Mouse (Mus musculus) adrenal gland (tissue): ENCODE data around the gene Hic2.

Experiments
- intact Hi-C: fragments of 180-260 bp; cut with DNase I; formaldehyde crosslinking; loops from one replicate; pipeline ENCODE4 v1.15.1; 2025

Gene Hic2

GRCm38 (mm10) chr16:17275721-17276120, 42.3 kb downstream of the Hic2 start, which contains the start of gene Tmem191c:
Tmem191c (plus strand) TSS chr16:17276077.
- intact Hi-C loops: loop anchor here (2.0 kb wide), 1 partner anchor 67 kb away; the partner anchor contains the start of gene Rimbp3

- intact Hi-C loops: no loop called here
Measured at GRCm38 (mm10) chr16:17276164-17277151, 43.1 kb downstream of the Hic2 start.

- intact Hi-C loops: no loop called here
Measured at GRCm38 (mm10) chr16:17277342-17278211, 44.2 kb downstream of the Hic2 start.

- intact Hi-C loops: loop anchor here (5.0 kb wide), 1 partner anchor 148 kb away; the partner anchor contains the start of gene Sdf2l1
Measured at GRCm38 (mm10) chr16:17280471-17280870, 47.1 kb downstream of the Hic2 start.

GRCm38 (mm10) chr16:17283151-17283550, 49.8 kb downstream of the Hic2 start:
- intact Hi-C loops: loop anchor here (5.0 kb wide), 1 partner anchor 151 kb away; the partner anchor contains the start of gene Sdf2l1

- intact Hi-C loops: no loop called here
Measured at GRCm38 (mm10) chr16:17287103-17287502, 53.7 kb downstream of the Hic2 start.

DNA sequence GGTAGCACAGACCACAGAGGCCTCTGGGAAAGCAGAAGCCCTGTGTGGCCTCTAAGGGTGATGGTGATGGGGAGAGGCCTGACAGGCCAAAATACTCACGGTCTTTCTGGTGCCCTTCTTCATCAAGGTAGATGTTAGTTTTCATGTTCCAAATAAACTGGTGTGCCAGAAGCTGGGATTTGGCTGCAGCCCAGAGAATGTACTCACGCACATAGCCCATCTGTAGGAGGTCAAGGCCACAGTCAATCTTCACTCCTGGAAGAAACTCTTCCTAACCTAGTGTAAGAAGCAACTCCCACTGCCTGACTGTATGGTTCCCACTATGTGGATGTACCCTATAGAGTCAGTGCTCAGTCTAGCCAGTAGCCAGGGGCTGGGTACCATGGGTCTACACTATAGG, 57.6 kb downstream of the Hic2 start:
- intact Hi-C loops: no loop called here

- intact Hi-C loops: no loop called here
Measured at GRCm38 (mm10) chr16:17292751-17293150, 59.4 kb downstream of the Hic2 start.

DNA sequence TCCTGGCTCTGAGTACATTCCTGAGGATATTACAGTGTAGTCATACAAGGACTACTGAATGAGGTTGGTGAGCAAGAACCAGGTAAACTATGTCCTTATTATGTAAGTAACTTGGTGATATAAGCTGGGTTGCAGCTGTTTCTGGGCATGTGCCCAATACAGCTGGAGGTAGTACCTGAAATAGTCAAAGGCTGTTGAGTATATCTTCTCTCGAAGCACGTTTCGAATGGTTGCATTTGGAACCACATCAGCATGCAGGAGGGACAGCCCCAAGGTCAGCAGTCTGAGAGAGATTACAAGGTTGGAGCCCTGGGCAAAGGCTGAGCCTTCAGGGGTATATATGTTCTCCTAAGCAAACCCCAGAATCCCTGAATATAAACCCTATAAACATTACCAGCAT, 67.4 kb downstream of the Hic2 start:
- intact Hi-C loops: no loop called here

GRCm38 (mm10) chr16:17303521-17304245, 70.3 kb downstream of the Hic2 start:
- intact Hi-C loops: no loop called here

GRCm38 (mm10) chr16:17307461-17307860, 74.1 kb downstream of the Hic2 start:
- intact Hi-C loops: no loop called here

GRCm38 (mm10) chr16:17309036-17309435, 75.7 kb downstream of the Hic2 start:
- intact Hi-C loops: no loop called here

DNA sequence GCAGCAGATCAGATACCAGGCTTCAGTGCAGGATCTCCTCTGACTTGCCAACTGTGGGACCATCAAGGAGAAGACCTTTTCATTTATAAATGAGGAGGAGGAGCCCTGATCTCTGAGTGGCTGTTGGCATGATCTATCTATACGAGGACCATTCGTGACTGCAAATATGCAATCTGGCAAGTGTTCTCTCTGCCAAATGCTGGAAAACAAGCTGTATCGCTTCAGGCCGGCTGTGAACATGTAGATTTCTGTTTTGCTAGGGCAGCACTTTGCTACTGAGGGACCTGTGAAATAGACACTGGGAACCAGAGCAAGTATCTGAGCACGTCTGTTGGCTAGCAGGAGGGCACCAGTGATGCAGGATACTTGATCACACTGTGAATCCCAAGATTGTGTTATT, 79.2 kb downstream of the Hic2 start:
- intact Hi-C loops: no loop called here
